Mouse (Mus musculus): Measurements from ENCODE around the gene Cela2a.
A peak's percentile ranks its signal among the peaks of the same experiment; 100 is the strongest.

- TF ChIP-seq CTCF (IDR thresholded peaks at IDR 0.05) (peak; percentile 99), EP300 (IDR thresholded peaks at IDR 0.05; ENCODE audit: insufficient read depth, low read depth, low read length) (peak; percentile 94)
Measured at GRCm38 (mm10) chr4:141857422-141857930, 31.5 kb upstream of the Cela2a start.
